Mouse (Mus musculus): Measurements from ENCODE around the gene Arhgap10. TPM values are rescaled to one million over a fixed set of nuclear protein-coding genes. Genes with fewer than 3 reads are reported as not detected.

Arhgap10 gene
- polyA plus RNA-seq, 1 experiment: 4.0 TPM

DNA sequence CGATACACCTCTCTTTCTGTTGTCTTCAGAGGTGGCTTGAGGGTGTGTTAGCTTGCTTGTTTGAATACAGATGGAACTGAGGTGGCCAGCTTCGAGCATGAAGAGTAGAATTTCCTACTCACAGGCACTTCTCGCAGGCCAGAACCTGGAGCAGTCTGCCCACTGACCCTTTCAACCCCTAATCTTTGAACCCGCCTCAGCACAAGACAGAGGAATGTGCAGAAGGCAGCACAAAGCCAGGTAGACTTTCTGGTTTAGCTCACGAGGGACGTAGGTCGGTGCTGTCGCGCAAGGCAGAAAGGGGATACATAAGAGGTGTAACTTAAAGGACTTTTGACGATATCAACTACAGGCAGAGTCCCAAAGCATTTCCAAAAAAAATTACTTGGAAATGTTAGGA, 908 bp downstream of the Arhgap10 start:
- Histone ChIP-seq H3K36me3 (ENCODE audit: control insufficient read depth, insufficient read depth, low read length) (no peaks in the 10 kb centered on the region), H3K4me3 (ENCODE audit: low read depth, low read length) (peak overlapping the region; percentile 76), H3K4me1 (ENCODE audit: control insufficient read depth, insufficient read depth, insufficient read length, low read length) (0 out of 2 replicates have a peak, but pooled peaks cover 5% of the 10 kb centered on the region), H3K27ac (ENCODE audit: insufficient read depth, low read depth, low read length) (no peak overlapping the region), H3K27me3 (ENCODE audit: control insufficient read depth, insufficient read depth, low read length) (peaks cover 3% of the 10 kb centered on the region)
- TF ChIP-seq CTCF (IDR thresholded peaks at IDR 0.05; ENCODE audit: extremely low read depth, insufficient read length, insufficient replicate concordance, low read depth, low read length) (no peak), POLR2A (IDR thresholded peaks at IDR 0.05; ENCODE audit: low read depth, low read length) (no peak)
- WGBS: 11% methylated on average over 10 of the region's 10 CpGs

DNA sequence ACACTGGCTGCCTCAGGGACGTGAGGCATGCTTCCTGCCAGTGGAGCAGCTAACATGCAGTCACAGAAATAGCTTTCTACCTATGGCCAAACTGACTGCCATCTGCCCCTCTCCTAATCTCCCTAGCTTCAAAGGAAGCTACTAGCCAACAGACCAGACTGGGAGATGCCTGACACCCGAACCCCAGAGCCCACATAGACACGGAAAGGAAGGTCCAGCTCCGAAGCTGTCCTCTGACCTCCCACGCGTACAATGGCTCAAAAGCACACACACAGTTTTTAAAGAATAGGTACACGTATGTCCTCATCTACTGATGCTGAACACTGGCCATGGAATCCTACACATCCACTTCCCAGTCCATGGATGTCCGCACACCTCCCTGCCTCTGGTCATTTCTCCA, 2.0 kb downstream of the Arhgap10 start:
- WGBS: 89% methylated on average over 8 of the region's 8 CpGs
- Histone ChIP-seq H3K27ac (ENCODE audit: insufficient read depth, low read depth, low read length) (no peak overlapping the region), H3K4me1 (ENCODE audit: control insufficient read depth, insufficient read depth, insufficient read length, low read length) (0 out of 2 replicates have a peak, but pooled peaks cover 5% of the 10 kb centered on the region), H3K36me3 (ENCODE audit: control insufficient read depth, insufficient read depth, low read length) (no peaks in the 10 kb centered on the region), H3K27me3 (ENCODE audit: control insufficient read depth, insufficient read depth, low read length) (peaks cover 3% of the 10 kb centered on the region), H3K4me3 (ENCODE audit: low read depth, low read length) (peak overlapping the region; percentile 15; the same call in 1 of the 2 replicates)
- TF ChIP-seq POLR2A (IDR thresholded peaks at IDR 0.05; ENCODE audit: low read depth, low read length): no peak

DNA sequence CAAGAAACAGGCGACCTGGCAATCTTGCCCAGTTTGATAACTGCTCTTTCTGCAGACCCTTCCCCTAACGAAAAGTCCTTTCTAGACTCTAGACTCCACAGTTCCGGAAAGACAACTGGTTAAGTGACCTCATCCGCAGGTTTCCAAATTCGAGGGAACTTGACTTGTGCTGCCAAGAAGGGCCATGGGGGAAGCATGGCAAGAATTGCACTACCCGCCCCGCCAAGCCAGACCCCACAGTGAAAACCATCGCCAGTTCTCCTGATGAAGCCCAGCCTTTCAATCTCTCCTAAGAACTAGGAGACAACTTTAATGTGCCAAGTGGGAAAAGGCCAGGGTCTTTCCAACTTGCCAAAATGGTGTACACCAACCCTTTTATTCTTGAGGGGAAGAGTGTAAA, 2.6 kb downstream of the Arhgap10 start:
- peaks cover 6% of the 10 kb centered on the region; the same call in 1 of the 2 replicates for H3K4me1 ChIP-seq (ENCODE audit: control insufficient read depth, insufficient read depth, insufficient read length, low read length)
- H3K4me3 ChIP-seq (ENCODE audit: low read depth, low read length): no peak overlapping the region
- TF ChIP-seq CTCF (IDR thresholded peaks at IDR 0.05; ENCODE audit: extremely low read depth, insufficient read length, insufficient replicate concordance, low read depth, low read length) (no peak), POLR2A (IDR thresholded peaks at IDR 0.05; ENCODE audit: low read depth, low read length) (no peak)
- 92% methylated on average over 8 of the region's 8 CpGs for WGBS
- H3K27me3 ChIP-seq (ENCODE audit: control insufficient read depth, insufficient read depth, low read length): peaks cover 3% of the 10 kb centered on the region
- no peak overlapping the region for H3K27ac ChIP-seq (ENCODE audit: insufficient read depth, low read depth, low read length)
- no peaks in the 10 kb centered on the region for H3K36me3 ChIP-seq (ENCODE audit: control insufficient read depth, insufficient read depth, low read length)

DNA sequence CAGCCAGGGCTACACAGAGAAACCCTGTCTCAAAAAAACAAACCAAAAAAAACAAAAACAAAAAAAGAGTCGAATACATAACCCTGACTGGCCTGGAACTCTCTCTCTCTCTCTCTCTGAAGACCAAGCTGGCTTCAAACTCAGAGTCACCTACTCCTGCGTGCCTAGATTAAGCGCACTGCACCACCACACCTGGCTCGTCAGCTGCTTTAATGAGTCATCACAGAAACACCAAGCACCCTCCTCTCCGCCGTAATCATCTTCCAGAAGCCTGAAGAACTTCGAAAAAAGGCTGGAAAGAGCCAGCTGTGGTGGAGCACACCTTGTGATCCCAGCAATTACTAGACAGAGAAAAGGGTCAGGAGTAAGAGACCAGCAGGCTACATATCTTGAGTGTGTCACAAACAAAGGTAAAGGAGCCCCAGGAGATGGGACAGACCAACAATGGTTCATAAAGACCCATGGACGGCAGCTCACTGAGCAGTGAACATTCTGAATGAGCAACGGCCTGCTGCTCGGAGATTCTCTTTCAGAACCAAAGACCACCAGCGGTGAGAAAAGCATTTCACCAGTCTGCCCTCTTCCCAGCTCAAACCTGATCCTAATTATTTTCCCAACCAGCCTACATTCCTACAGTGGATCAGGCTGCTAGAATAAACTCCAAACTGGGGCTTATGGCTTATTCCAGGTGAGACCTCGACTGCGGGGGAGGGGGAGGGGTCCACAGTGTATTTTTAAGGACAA, 5.8 kb downstream of the Arhgap10 start:
- 73% methylated on average over 13 of the region's 13 CpGs for WGBS
- TF ChIP-seq POLR2A (IDR thresholded peaks at IDR 0.05; ENCODE audit: low read depth, low read length) (no peak), CTCF (IDR thresholded peaks at IDR 0.05; ENCODE audit: extremely low read depth, insufficient read length, insufficient replicate concordance, low read depth, low read length) (no peak)
- Histone ChIP-seq H3K4me3 (ENCODE audit: low read depth, low read length) (no peak overlapping the region), H3K27me3 (ENCODE audit: control insufficient read depth, insufficient read depth, low read length) (no peaks in the 10 kb centered on the region; the same call in 1 of the 2 replicates), H3K4me1 (ENCODE audit: control insufficient read depth, insufficient read depth, insufficient read length, low read length) (peaks cover 1% of the 10 kb centered on the region; the same call in 1 of the 2 replicates), H3K36me3 (ENCODE audit: control insufficient read depth, insufficient read depth, low read length) (no peaks in the 10 kb centered on the region), H3K27ac (ENCODE audit: insufficient read depth, low read depth, low read length) (no peak overlapping the region)

DNA sequence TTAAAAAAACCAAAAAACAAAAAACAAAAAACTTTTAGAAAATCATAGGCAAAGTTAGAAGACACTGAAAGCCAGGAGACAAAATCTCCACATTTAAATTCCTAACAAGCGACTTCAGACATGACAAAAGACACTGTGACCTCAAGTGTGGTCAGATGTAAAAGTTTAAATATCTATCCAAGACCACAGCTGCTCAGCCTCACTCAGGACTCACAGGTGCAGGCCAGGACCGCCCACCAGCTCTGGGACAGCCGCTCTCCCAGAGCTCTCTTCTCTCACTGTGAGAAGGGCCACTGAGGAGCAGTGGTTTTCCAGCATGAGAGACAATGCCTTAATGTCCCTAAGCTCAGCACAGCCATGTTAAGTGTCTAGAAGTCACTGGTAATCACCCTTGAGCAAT, 7.3 kb downstream of the Arhgap10 start:
- TF ChIP-seq POLR2A (IDR thresholded peaks at IDR 0.05; ENCODE audit: low read depth, low read length): no peak
- TF ChIP-seq CTCF (IDR thresholded peaks at IDR 0.05; ENCODE audit: extremely low read depth, insufficient read length, insufficient replicate concordance, low read depth, low read length): no peak
- Histone ChIP-seq H3K27me3 (ENCODE audit: control insufficient read depth, insufficient read depth, low read length) (no peaks in the 10 kb centered on the region), H3K36me3 (ENCODE audit: control insufficient read depth, insufficient read depth, low read length) (no peaks in the 10 kb centered on the region), H3K27ac (ENCODE audit: insufficient read depth, low read depth, low read length) (no peak overlapping the region), H3K4me1 (ENCODE audit: control insufficient read depth, insufficient read depth, insufficient read length, low read length) (peaks cover 1% of the 10 kb centered on the region; the same call in 1 of the 2 replicates), H3K4me3 (ENCODE audit: low read depth, low read length) (no peak overlapping the region)
- 78% methylated on average over 3 of the region's 3 CpGs for WGBS

DNA sequence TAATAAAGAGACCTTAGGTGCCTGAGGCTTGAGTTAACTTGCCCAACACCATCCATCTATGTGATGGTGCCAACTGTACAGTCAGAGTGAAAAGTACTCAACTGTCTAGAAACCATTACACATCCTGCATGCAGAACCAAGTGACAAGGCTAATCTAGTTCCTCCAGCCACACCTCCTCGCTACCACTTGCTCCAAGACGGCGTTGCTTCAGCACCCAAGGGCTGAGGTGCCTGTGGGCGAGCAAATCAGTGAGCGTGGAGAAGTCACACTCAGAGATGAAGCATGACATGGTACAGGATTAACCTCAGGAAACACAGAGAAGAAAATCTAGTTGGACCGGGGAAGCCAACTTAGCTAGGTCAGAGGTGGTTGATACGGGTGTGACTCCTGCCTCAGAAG, 8.7 kb downstream of the Arhgap10 start:
- Histone ChIP-seq H3K4me3 (ENCODE audit: low read depth, low read length) (no peak overlapping the region), H3K36me3 (ENCODE audit: control insufficient read depth, insufficient read depth, low read length) (no peaks in the 10 kb centered on the region), H3K4me1 (ENCODE audit: control insufficient read depth, insufficient read depth, insufficient read length, low read length) (peaks cover 1% of the 10 kb centered on the region; the same call in 1 of the 2 replicates), H3K27ac (ENCODE audit: insufficient read depth, low read depth, low read length) (no peak overlapping the region), H3K27me3 (ENCODE audit: control insufficient read depth, insufficient read depth, low read length) (no peaks in the 10 kb centered on the region)
- 62% methylated on average over 7 of the region's 7 CpGs for WGBS
- TF ChIP-seq CTCF (IDR thresholded peaks at IDR 0.05; ENCODE audit: extremely low read depth, insufficient read length, insufficient replicate concordance, low read depth, low read length) (no peak), POLR2A (IDR thresholded peaks at IDR 0.05; ENCODE audit: low read depth, low read length) (no peak)

DNA sequence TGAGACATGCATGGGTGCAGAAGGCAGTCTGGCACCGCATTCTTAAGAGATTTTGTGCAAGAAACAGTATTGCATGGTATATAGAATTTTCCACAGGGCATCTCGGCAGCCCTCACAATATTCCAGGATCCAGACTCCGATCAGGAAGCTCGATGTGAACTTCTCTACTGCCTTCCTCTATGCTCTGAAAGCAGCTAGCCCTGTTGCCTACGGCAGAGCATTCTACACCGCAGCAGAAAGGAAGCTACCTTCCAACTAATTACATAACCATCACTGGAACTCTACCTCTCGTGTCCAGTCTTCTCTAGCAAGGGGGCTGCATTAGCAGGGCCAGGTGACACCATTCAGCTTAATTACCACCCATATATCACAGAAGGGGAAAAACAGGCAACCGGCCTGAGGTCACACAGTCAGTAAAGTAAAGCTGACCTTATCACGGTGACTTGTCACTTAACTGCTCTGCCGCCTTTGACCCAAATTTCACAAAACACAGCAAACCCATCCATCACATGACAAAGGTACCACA, 10.2 kb downstream of the Arhgap10 start:
- H3K4me3 ChIP-seq (ENCODE audit: low read depth, low read length): no peak overlapping the region
- H3K4me1 ChIP-seq (ENCODE audit: control insufficient read depth, insufficient read depth, insufficient read length, low read length): peaks cover 1% of the 10 kb centered on the region; the same call in 1 of the 2 replicates
- no peak for TF ChIP-seq POLR2A (IDR thresholded peaks at IDR 0.05; ENCODE audit: low read depth, low read length)
- TF ChIP-seq CTCF (IDR thresholded peaks at IDR 0.05; ENCODE audit: extremely low read depth, insufficient read length, insufficient replicate concordance, low read depth, low read length): no peak
- no peaks in the 10 kb centered on the region for H3K36me3 ChIP-seq (ENCODE audit: control insufficient read depth, insufficient read depth, low read length)
- 84% methylated on average over 10 of the region's 10 CpGs for WGBS
- H3K27ac ChIP-seq (ENCODE audit: insufficient read depth, low read depth, low read length): no peak overlapping the region
- no peaks in the 10 kb centered on the region for H3K27me3 ChIP-seq (ENCODE audit: control insufficient read depth, insufficient read depth, low read length)
